Comparison of ENCODE assay signal across 9 mouse cellular contexts in genomic region chr6:127974000-127974399, GRCm38 (mm10).
DNase-seq lines count a peak whose midpoint lies in the region; ATAC-seq and TF ChIP-seq lines count a peak whose summit lies in the region.
"Had no signal": no experiment of that assay in that cellular context is flagged by ENCODE, and none has a peak within 500 bp of the region (broad histone marks: within the 10 kb centered on the region; RNA-seq: fewer than 3 reads in every experiment).

No protein-coding gene starts in this region.

- H3K9me3 ChIP-seq in heart, embryonic 10.5 days: no peaks in the 10 kb centered on the region
- H3K9me3 ChIP-seq in embryonic facial prominence, embryonic 12.5 days: no peaks in the 10 kb centered on the region
- no peaks in the 10 kb centered on the region for H3K9me3 ChIP-seq in limb, embryonic 14.5 days (ENCODE audit: control insufficient read depth, low read length)

- no peak overlapping the region for H3K9ac ChIP-seq in embryonic facial prominence, embryonic 12.5 days
- no peak overlapping the region for H3K9ac ChIP-seq in limb, embryonic 14.5 days (ENCODE audit: low read depth, low read length, severe bottlenecking)

- no peaks in the 10 kb centered on the region for H3K27me3 ChIP-seq in heart, embryonic 10.5 days (ENCODE audit: insufficient read depth, poor library complexity, severe bottlenecking)
- H3K27me3 ChIP-seq in embryonic facial prominence, embryonic 12.5 days: no peaks in the 10 kb centered on the region
- no peaks in the 10 kb centered on the region for H3K27me3 ChIP-seq in limb, embryonic 14.5 days (ENCODE audit: control insufficient read depth, insufficient read depth, low read length)

- 0 out of 2 replicates have a peak, but pooled peaks cover 5% of the 10 kb centered on the region for H3K36me3 ChIP-seq in heart, embryonic 10.5 days
- H3K36me3 ChIP-seq in embryonic facial prominence, embryonic 12.5 days: 0 out of 2 replicates have a peak, but pooled peaks cover 3% of the 10 kb centered on the region
- H3K36me3 ChIP-seq in limb, embryonic 14.5 days (ENCODE audit: control insufficient read depth, insufficient read depth, low read length): no peaks in the 10 kb centered on the region

- WGBS in heart, embryonic 10.5 days: 53% methylated on average over 9 of the region's 9 CpGs
- WGBS in embryonic facial prominence, embryonic 12.5 days: 49% methylated on average over 9 of the region's 9 CpGs
- 19% methylated on average over 9 of the region's 9 CpGs for WGBS in limb, embryonic 14.5 days

- no peak for DNase-seq in heart, embryonic 10.5 days (ENCODE audit: low spot score)
- DNase-seq in heart, adult 9 months (ENCODE audit: low spot score in 2 of 2): no peak
- peak; percentile 83 for DNase-seq in Muller cell, postnatal 12 days (ENCODE audit: inconsistent ontology term)
- DNase-seq in limb, embryonic 14.5 days (ENCODE audit: low spot score): no peak
- DNase-seq in frontal cortex, postnatal 14 days (ENCODE audit: low spot score in 2 of 2): no peak
- DNase-seq in kidney, postnatal 14 days: no peak
- DNase-seq: kidney, postnatal 25 days had no signal

- no peak overlapping the region for H3K4me3 ChIP-seq in heart, embryonic 10.5 days
- no peak overlapping the region for H3K4me3 ChIP-seq in embryonic facial prominence, embryonic 12.5 days
- H3K4me3 ChIP-seq in limb, embryonic 14.5 days (replicated peaks; ENCODE audit: low read length): no peak overlapping the region

- no peak for TF ChIP-seq POLR2A in limb, embryonic 14.5 days (IDR thresholded peaks at IDR 0.05; ENCODE audit: borderline replicate concordance, extremely low read depth, insufficient read depth, insufficient read length)

- no peak for ATAC-seq in embryonic facial prominence, embryonic 12.5 days (ENCODE audit: insufficient number of reproducible peaks, insufficient read depth, low FRiP score, low TSS enrichment)
- ATAC-seq in limb, embryonic 14.5 days (ENCODE audit: low FRiP score, low read depth): peak; percentile 20; the same call in 1 of the 2 replicates
- ATAC-seq in erythroblast, adult 5-6 weeks (replicated peaks; ENCODE audit: low FRiP score, poor library complexity, severe bottlenecking): no peak

- H3K27ac ChIP-seq in heart, embryonic 10.5 days: peak overlapping the region; percentile 2; the same call in 1 of the 2 replicates
- H3K27ac ChIP-seq in embryonic facial prominence, embryonic 12.5 days: 0 out of 2 replicates have a peak overlapping the region, but pooled peaks have one; percentile 43
- H3K27ac ChIP-seq in limb, embryonic 14.5 days (replicated peaks; ENCODE audit: low read depth, low read length): no peak overlapping the region; the same call in 1 of the 2 replicates

- H3K4me2 ChIP-seq in embryonic facial prominence, embryonic 12.5 days (replicated peaks): no peak overlapping the region
- H3K4me2 ChIP-seq in limb, embryonic 14.5 days (replicated peaks; ENCODE audit: low read depth, low read length, severe bottlenecking): no peak overlapping the region

- H3K4me1 ChIP-seq in heart, embryonic 10.5 days: peaks cover 79% of the 10 kb centered on the region
- H3K4me1 ChIP-seq in embryonic facial prominence, embryonic 12.5 days: peaks cover 6% of the 10 kb centered on the region; the same call in 1 of the 2 replicates
- H3K4me1 ChIP-seq in limb, embryonic 14.5 days (ENCODE audit: control insufficient read depth, insufficient read depth, low read length): peaks cover 16% of the 10 kb centered on the region
